Mouse (Mus musculus) liver, postnatal 0 days (tissue): ENCODE data around the gene Hsp90b1. TPM values are rescaled to one million over a fixed set of nuclear protein-coding genes. Genes with fewer than 3 reads are reported as not detected.
"Not testable (repeated sequence)": the region's sequence is repeated elsewhere in the genome, so short reads cannot be mapped to it uniquely, and the experiment has no call there.

Source experiments
- ATAC-seq: fragments of 200-750 bp; cut with Nextera tagmentation; 2 replicates; pipeline ENCODE4 v1.8.0; 2017; ENCODE audit warnings: mild to moderate bottlenecking, moderate library complexity
- DNase-seq: peaks from one replicate; pipeline ENCODE4 v3.0.0-alpha.2; 2016
- H3K27ac ChIP-seq: fragments of 300-500 bp; sonication (generic); 2 replicates; pipeline ENCODE4 v1.5.1; 2014; ENCODE audit warnings: antibody characterized with exemption, moderate library complexity, mild to moderate bottlenecking, low read depth
- H3K27me3 ChIP-seq: fragments of 300-500 bp; sonication (generic); 2 replicates; pipeline ENCODE4 v1.6.1; 2014; ENCODE audit warnings: low read length, control low read depth, mixed read lengths; ENCODE audit not compliant: insufficient read depth
- H3K36me3 ChIP-seq: fragments of 300-500 bp; sonication (generic); replicated peaks from 2 replicates; pipeline ENCODE4 v1.6.1; 2014; ENCODE audit warnings: mild to moderate bottlenecking, control low read depth, low read length, moderate library complexity, mixed read lengths; ENCODE audit not compliant: insufficient read depth
- H3K4me1 ChIP-seq: fragments of 300-500 bp; sonication (generic); 2 replicates; pipeline ENCODE4 v1.6.1; 2014; ENCODE audit warnings: antibody characterized with exemption, mild to moderate bottlenecking, control low read depth; ENCODE audit not compliant: insufficient read depth
- H3K4me2 ChIP-seq: fragments of 300-500 bp; sonication (generic); 2 replicates; pipeline ENCODE4 v1.6.1; 2014; ENCODE audit warnings: low read depth, mild to moderate bottlenecking, low read length, moderate library complexity, mixed read lengths
- H3K4me3 ChIP-seq: fragments of 300-500 bp; sonication (generic); 2 replicates; pipeline ENCODE4 v1.5.1; 2014; ENCODE audit warnings: low read depth, low read length
- H3K9ac ChIP-seq: fragments of 300-500 bp; sonication (generic); replicated peaks from 2 replicates; pipeline ENCODE4 v1.6.1; 2014; ENCODE audit warnings: mild to moderate bottlenecking, moderate library complexity
- H3K9me3 ChIP-seq: fragments of 300-500 bp; sonication (generic); 2 replicates; pipeline ENCODE4 v1.6.1; 2016; ENCODE audit warnings: mild to moderate bottlenecking, control low read depth, low read length, mixed read lengths
- CTCF ChIP-seq: sonication (generic); IDR thresholded peaks from 2 replicates; pipeline ENCODE4 v1.5.1; 2016; ENCODE audit warnings: antibody characterized with exemption, low read depth
- EP300 ChIP-seq: IDR thresholded peaks from 2 replicates; pipeline ENCODE4 v1.6.1; 2016; ENCODE audit warnings: antibody characterized with exemption, low read depth, mild to moderate bottlenecking
- WGBS: fragments of 180-500 bp; shearing (Covaris S2); extraction: QIAGEN DNeasy Blood & Tissue Kit; methylation state at CpG from one replicate; pipeline ENCODE4 v1.1.7; 2014; ENCODE audit not compliant: insufficient replicate concordance; 5-methylcytosine and 5-hydroxymethylcytosine counted together
- polyA plus RNA-seq: library from polyadenylated mRNA; unstranded; fragments of >200 nt; fragmentation: Nextera tagmentation; extraction: Ambion mirVana; gene quantifications from 2 replicates; pipeline ENCODE4 v1.2.1, GENCODE M21; 2015

Gene Hsp90b1
- polyA plus RNA-seq, 1 experiment from 2014 or later, result 228 TPM

GRCm38 (mm10) chr10:86704141-86704540, 1.2 kb downstream of the Hsp90b1 start:
- Histone ChIP-seq H3K27me3 (no peaks in the 10 kb centered on the region), H3K9ac (peak overlapping the region; percentile 94), H3K4me3 (peak overlapping the region; percentile 82), H3K4me1 (peaks cover 45% of the 10 kb centered on the region), H3K4me2 (peak overlapping the region; percentile 92), H3K27ac (peak overlapping the region; percentile 96), H3K36me3 (peaks cover 41% of the 10 kb centered on the region), H3K9me3 (no peaks in the 10 kb centered on the region)
- WGBS, result 3% methylated on average over 8 of the region's 8 CpGs
- ATAC-seq (no peak), DNase-seq (no peak)
- TF ChIP-seq CTCF, result no peak
- no peak for TF ChIP-seq EP300

GRCm38 (mm10) chr10:86703375-86703774, 1.9 kb downstream of the Hsp90b1 start:
- H3K4me1 ChIP-seq, result peaks cover 47% of the 10 kb centered on the region
- peaks cover 47% of the 10 kb centered on the region for H3K36me3 ChIP-seq
- peak overlapping the region; percentile 92 for H3K4me2 ChIP-seq
- H3K27me3 ChIP-seq, result no peaks in the 10 kb centered on the region
- H3K9ac ChIP-seq, result peak overlapping the region; percentile 94
- H3K4me3 ChIP-seq, result peak overlapping the region; percentile 82
- no peak for DNase-seq
- WGBS, result 50% methylated on average over 4 of the region's 4 CpGs
- H3K9me3 ChIP-seq, result no peaks in the 10 kb centered on the region
- TF ChIP-seq EP300, result no peak
- TF ChIP-seq CTCF, result no peak
- no peak overlapping the region for H3K27ac ChIP-seq
- ATAC-seq, result no peak

GRCm38 (mm10) chr10:86702312-86702920, 2.9 kb downstream of the Hsp90b1 start:
- 65% methylated on average over 4 of the region's 4 CpGs for WGBS
- ATAC-seq, result no peak
- H3K9ac ChIP-seq, result no peak overlapping the region

GRCm38 (mm10) chr10:86700973-86701372, 4.3 kb downstream of the Hsp90b1 start:
- no peak overlapping the region for H3K4me3 ChIP-seq
- TF ChIP-seq CTCF (no peak), EP300 (no peak)

More at GRCm38 (mm10) chr10:86702312-86702920, 2.9 kb downstream of the Hsp90b1 start:
- no peak for DNase-seq
- no peaks in the 10 kb centered on the region for H3K27me3 ChIP-seq
- peaks cover 38% of the 10 kb centered on the region for H3K4me1 ChIP-seq
- H3K4me2 ChIP-seq, result no peak overlapping the region
- H3K36me3 ChIP-seq, result peaks cover 57% of the 10 kb centered on the region
- no peak for TF ChIP-seq EP300
- no peak for TF ChIP-seq CTCF
- H3K27ac ChIP-seq, result no peak overlapping the region
- no peaks in the 10 kb centered on the region for H3K9me3 ChIP-seq
- H3K4me3 ChIP-seq, result no peak overlapping the region

GRCm38 (mm10) chr10:86700251-86700650, 5.1 kb downstream of the Hsp90b1 start:
- no peak for DNase-seq
- Histone ChIP-seq H3K27ac (no peak overlapping the region), H3K4me3 (no peak overlapping the region), H3K4me1 (peaks cover 29% of the 10 kb centered on the region), H3K27me3 (no peaks in the 10 kb centered on the region), H3K36me3 (peaks cover 71% of the 10 kb centered on the region), H3K9me3 (no peaks in the 10 kb centered on the region), H3K4me2 (peak overlapping the region; percentile 15; the same call in 1 of the 2 replicates), H3K9ac (no peak overlapping the region)
- WGBS, result 51% methylated on average over 3 of the region's 3 CpGs
- TF ChIP-seq CTCF (no peak), EP300 (no peak)
- ATAC-seq, result no peak

More at GRCm38 (mm10) chr10:86700973-86701372, 4.3 kb downstream of the Hsp90b1 start:
- Histone ChIP-seq H3K9me3 (no peaks in the 10 kb centered on the region), H3K27ac (no peak overlapping the region), H3K9ac (no peak overlapping the region), H3K4me1 (peaks cover 29% of the 10 kb centered on the region), H3K4me2 (no peak overlapping the region), H3K27me3 (no peaks in the 10 kb centered on the region), H3K36me3 (peaks cover 64% of the 10 kb centered on the region)
- WGBS, result 52% methylated on average over 3 of the region's 3 CpGs
- no peak for ATAC-seq
- DNase-seq, result no peak

- 14% methylated on average over 9 of the region's 9 CpGs for WGBS
Observed at GRCm38 (mm10) chr10:86686017-86686360, 19.3 kb downstream of the Hsp90b1 start.

More at GRCm38 (mm10) chr10:86686017-86686360, 19.3 kb downstream of the Hsp90b1 start:
- not testable (repeated sequence) for ATAC-seq, H3K27me3 ChIP-seq, H3K27ac ChIP-seq, H3K9me3 ChIP-seq, DNase-seq, H3K4me1 ChIP-seq
- H3K4me2 ChIP-seq, result peak overlapping the region; percentile 77
- H3K9ac ChIP-seq, result peak overlapping the region; percentile 84
- peak overlapping the region; percentile 73 for H3K4me3 ChIP-seq
- H3K36me3 ChIP-seq, result peaks cover 13% of the 10 kb centered on the region
